Mouse (Mus musculus): ENCODE results near the gene Tsnax.

The Tsnax gene

DNA sequence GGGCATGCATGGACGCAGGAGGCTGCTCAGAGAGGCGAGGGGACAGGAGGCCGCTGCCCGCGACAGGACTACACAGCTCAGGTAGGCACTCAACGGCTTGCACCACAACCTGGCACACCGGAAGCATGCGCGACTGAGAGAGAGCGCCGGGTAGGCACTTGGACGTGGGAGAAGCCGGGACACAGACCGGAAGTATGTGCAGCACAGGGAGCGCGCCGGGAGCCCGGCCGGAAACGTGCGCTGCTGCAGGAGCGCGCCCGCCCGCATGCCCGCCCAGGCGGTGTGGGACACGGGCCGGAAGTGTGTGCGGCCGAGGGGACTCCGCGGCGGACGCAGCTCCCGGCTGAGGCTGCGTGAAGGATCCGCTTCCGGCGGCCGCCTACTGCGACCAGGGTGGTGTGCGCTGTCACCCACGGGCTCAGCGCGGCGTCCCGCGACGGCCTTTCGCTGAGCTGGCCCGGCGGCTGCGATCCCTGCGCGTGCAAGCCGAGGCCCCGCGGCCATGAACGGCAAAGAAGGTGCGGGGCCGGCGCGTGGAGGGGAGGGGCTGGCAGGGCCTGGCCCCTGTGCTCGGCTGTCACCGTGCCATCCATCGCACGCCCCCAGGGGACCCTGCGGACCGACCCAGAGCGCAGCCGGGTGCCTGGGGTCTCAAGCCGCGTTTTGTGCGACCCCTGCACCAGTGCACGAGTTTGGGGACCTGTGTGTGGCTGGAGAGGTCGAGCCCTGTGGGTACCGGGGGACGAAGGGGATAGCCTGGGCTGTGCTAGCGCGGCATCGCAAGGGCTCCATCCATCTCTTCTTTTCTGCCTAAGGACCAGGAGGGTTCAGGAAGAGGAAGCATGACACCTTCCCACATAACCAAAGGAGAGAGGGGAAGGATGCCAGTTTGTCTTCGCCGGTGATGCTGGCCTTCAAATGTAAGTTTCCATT lies at the start of gene Tsnax:
TSS of gene Tsnax (plus strand) at position 303 of the 933 bp plus-strand sequence.
- peak; percentile 92 for DNase-seq (ENCODE audit: low spot score)

DNA sequence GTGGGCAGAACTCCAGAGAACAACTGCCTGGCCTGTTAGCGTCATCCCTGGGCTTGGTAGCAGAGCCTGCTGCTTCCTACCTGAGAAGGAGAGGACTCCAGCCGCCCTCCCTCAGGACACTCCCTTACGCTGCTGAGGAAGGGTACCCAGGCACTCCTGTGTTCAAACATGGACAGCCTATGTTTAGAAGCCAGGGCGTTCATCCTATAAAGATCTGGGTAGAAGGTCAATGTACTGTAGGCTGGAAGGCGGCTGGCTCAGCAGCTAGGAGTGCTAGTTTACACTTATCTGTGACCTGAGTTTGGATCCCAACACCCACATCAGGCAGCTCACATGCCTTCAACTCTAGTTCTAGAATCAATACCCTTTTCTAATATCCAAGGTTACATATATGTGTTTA lies 49.6 kb upstream of the Tsnax start:
- no peak for DNase-seq (ENCODE audit: low spot score)

DNA sequence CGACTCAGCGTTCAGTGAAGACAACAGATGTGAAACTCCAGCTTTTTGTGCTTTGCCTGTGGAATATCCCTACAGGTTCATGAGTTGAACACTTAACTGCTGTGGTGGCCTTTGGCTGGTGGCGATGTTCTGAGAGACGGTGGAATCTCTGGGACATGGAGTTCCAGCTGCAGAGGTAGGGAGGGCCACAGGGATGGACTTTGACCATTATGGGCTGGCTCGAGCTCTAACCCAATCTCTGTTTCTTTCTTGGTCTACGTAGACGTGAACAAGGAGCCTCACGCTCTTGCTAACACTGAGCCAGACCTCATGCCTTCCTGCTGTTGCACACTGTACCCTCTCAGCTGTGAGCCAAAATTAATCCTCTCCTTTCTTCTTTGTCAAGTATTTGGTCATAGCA lies 47.8 kb upstream of the Tsnax start:
- DNase-seq (ENCODE audit: low spot score) = no peak

DNA sequence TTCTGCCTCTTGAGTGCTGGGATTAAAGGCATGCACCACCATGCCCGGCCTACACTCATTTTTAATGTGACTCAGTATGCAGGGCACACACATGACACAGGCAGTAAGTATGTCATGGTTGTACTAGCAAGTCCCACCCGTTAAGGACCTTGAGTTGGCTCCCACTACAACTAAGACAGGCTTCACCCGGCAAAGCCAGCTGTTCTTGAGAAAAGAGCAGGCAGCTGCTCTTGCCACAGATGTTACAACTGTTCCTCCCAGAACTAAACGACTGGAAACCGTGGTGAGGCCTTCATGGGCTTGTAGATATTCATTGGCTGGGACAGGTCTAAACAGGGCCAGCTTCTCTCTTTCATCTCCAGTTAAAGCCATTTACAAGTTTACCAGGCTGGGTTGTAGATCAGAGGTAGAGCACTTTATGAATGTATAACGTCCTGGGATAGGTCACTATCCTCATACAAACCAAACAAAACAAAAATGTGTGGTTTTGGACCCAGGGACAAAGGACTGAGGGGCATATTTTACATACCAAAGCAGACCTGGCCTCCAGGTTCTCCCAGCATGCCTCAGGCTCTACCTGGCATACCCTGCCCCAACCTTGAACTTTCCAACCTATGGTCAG lies 42.4 kb upstream of the Tsnax start:
- no peak for DNase-seq (ENCODE audit: low spot score)

DNA sequence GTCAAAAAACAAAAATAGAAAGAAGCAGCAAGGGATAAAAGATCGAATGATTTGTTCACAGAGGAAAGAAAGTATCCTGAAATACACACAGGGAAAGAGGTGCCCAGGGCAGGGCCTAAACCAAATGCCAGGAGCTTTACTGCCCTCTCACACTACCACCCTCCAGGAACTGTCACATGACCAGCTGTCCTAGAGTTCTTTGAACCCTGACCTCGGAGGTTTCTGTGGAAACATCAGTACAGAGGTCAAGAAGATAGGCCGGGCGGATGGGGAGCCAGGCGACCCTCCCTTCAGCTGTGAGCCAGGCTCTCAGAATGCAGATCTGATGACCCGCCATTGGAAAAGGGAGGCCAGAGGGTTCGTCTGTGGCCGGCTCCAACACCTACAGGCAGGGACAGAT lies 39.6 kb upstream of the Tsnax start:
- DNase-seq (ENCODE audit: low spot score) = no peak

DNA sequence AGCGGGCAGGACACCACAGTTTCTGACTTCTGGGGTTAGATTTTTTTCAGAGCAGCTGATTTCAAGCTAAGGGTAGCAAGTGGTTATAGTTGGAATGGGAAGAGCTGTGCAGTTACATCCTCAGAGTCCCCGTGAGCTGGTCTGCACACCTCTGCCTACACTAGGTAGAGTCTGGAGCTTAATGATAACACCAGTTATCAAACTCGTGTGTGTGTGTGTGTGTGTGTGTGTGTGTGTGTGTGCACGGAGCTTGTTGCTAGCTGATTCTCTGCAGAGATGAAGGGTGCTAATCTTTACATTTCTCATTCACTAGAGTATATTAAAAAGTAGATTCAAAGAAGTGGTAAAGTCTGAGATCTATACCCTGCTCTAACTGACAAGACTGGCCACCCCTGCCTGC lies 38.5 kb upstream of the Tsnax start:
- no peak for DNase-seq (ENCODE audit: low spot score)

DNA sequence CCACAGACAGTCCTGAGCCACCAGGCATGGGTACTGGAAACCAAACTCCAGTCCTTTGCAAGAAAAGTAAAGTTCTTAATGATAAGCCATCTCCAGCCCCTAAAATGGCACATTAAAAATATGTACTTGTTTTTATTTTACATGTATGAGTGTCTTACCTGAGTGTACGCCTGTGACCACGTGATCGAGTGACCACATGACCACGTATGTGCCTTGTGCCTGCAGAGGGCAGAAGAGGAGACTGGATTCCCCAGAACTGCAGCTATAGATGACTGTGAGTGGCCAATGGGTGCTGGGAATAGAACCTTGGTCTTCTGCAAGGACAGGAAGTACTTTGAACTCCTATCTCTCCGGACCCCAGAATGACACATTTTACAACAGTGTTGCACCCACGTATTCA lies 36.6 kb upstream of the Tsnax start:
- DNase-seq (ENCODE audit: low spot score) = no peak

DNA sequence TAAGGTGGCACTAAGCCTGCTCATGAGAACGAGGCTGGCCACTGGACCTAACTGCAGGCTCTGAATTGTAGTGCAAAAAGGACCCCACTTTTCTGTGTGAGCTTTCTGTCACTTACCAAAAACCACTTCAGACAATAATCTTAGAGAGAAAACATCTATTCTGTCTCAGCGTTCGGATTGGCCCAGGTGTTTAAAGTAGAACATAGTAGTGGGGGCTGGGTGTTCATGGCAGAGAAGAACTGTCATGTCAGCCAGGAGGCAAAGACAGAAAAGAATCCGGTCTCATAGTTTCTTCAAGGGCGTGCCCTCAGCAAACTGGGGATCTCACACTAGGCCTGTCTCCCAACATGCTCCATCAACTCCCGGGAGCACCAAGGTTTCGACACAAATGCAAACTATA lies 34.8 kb upstream of the Tsnax start:
- DNase-seq (ENCODE audit: low spot score) = no peak

DNA sequence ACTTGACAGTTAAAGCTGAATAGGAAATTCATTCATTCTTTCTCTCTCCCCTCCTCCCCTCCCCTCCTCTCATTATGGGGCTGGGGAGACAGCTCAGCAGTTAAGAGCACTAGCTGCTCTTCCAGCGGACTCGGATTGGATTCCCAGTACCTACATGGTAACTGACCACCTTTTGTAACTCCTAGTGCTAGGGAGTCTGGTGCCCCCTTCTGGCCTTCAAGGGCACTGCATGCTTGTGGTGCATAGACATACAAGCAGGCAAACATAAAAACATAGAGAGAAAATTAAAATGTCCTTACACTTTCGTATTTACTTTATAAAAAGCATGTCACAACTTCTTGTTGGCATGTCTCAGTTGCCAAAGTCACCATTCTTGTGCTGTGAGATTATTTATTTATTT lies 32.8 kb upstream of the Tsnax start:
- no peak for DNase-seq (ENCODE audit: low spot score)

DNA sequence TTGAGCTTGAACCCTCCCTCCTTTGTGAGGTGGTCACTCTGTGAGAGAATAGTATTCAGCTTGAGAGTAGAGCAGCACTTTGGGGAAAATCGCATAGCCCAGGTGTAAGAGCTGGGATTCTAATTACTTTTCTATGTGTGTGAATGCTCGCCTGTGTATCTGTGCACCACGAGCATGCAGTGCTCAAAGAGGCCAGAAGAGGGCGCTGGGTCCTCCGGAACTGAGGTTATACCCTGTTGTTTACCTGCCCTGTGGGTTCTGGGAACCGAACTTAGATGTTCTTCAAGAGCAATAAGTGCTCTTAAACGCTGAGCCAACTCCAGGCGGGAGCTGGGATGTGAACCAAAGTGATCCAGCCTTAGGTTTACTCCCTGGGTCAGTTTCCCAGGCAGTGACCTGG lies 32.0 kb upstream of the Tsnax start:
- no peak for DNase-seq (ENCODE audit: low spot score)

DNA sequence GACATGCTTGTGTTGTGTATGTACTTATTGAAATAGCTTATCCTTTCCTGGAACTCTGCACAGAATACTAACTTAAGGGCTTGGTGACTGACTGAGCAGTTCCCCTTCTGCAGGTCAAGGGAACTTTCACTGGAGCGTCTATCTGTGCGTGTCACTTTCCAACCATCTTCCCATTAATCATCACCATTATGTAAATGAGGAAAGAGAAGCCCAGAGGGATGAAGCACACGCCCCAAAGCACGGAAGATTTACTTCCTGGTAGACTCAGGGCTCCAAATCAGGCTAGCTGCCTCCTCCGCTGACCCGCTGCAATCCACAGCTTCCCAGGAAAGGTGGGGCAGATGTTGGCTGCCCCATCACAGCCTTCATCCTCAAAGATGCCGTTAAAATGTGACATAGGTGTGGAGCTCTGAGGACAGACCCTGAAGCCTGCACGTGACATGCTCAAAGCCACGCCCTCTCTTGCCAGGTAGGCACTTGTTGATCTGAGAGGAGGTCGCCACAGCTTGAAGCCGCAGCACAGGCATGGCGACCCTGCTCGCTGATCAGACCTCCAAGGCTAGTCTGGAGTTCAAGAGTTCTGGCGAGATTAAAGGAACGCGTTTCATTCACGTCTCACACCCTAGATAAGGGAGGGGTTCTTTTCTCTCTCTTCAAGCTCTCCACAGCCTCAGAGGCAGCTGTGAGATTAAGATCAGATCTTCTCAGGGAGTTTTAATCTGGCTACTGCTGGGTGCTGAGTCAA lies 21.7 kb upstream of the Tsnax start:
- DNase-seq (ENCODE audit: low spot score) = no peak

DNA sequence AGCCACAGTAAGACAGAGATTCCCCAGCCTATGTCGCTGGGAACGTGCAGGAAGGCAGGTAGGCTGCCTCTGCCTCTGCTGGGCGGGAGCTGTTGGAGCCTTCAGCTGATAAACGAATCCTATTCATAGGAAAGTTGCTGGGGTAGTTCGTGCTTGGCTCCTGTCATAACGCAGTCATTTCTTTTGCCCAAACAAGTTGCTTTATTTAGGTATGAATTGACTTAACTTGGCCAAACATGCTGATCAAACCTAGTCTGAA lies 21.2 kb upstream of the Tsnax start:
- no peak for DNase-seq (ENCODE audit: low spot score)

DNA sequence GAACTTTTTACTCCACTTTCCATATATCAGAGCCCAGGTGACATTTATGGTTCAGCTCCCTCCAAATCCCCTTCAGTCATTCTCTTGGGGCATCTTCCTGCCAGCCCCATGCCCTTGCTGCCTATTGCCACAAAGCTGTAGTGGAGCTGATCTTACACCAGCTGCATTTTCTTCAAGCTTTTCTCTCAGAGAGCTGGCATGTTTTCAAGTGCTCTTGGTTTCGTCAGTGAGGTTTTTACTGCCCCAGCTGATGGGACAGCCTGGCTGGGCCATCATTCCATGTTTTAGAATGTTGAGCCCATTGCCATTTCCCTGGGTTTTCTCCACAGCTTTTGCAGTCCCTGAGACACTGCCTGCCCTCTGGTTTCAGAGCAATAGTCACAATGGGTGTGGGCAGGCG lies 17.0 kb upstream of the Tsnax start:
- no peak for DNase-seq (ENCODE audit: low spot score)

DNA sequence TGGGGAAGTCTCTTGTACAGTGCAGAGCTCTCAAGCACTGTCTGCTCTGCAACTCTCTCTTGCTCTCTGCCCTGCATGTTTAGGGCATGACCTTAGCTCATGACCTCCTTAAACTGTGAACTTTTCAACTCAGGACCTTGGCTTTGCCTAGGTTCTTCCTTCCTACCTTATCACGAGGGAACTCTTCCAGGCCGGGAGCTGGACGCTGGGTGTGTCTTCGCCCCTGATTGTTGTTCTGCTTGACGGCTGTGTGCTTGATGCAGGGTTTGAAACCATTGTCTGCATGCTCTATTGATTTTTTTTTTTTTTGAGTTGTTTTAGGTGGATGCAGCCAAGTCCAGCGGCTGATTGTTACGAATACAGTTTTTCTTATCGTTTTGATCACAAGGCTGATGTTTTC lies 11.3 kb downstream of the Tsnax start:
- DNase-seq (ENCODE audit: low spot score) = no peak

DNA sequence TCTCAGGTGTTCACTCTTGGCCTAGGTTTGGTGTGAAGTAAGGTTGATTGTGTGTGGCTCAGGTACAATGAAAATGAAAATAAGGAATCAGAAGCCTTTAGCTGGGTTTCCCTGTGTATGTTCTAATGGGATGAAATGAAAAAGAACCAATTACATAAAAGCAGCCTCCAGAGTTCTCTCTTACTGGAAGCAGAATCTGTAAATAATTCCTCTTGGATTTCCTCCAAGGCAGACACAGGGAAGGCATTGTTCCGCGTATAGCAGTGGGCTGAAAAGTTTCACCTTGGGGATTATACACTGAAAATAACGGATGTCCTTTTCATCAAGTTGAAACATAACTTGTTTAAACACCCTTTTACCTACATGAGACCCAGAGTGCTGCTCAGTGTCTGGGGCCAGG lies 14.4 kb downstream of the Tsnax start:
- DNase-seq (ENCODE audit: low spot score) = no peak

DNA sequence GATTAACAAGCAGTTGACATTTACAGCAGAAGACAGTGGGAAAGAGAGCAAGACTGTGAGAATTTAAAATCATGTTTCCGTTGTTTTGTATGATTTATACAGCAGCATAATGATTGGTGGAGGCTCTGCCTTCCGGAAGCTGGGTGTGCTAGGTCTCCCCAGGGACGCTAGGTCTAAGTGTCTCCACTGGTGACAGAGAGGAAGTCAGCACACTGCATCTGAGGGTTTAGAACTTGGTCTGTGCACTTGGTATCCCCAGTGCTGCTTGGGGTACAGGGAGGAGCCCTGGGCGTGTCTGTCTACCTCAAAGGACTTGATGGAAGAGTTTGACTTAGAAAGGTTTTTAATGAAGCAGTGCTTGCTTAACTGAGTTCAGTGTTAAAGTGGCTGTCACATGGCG lies 16.0 kb downstream of the Tsnax start:
- no peak for DNase-seq (ENCODE audit: low spot score)

DNA sequence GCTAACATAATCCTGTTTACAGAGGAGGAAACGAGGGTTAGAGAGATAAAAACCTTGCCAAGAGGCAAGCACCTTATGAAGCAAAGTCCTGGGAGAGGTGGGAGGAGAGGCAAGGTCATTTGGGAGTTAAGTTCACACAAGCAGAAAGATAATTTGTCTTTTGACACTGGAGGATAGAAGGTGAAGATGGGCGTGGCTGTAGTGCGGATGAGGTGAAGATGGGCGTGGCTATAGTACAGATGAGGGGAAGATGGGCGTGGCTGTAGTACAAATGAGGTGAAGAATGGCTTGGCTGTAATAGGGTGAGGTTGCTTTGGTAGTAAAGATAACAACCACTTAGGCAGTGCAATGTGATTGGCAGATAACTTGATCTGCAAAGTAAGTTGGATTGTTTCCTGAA lies 18.5 kb downstream of the Tsnax start:
- DNase-seq (ENCODE audit: low spot score) = no peak

DNA sequence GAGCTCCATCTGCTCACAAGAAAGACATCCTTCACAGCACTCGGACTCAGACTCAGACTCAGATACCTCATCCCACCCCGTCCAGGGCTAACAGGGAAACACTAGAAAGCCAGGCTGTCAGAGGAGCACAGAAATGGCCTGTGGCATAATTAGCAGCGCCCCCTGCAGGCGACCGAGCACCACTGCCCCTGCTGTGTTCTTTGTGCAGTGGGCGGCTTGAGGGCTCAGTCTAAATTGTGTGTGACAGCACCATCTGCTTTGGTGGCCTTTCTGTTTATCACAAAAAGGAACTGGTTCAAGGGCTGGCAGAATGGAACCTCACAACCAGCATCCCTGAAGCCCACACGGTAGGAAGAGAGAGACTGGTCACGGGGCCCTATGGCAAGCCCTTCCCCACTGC lies 21.9 kb downstream of the Tsnax start:
- DNase-seq (ENCODE audit: low spot score) = peak; percentile 52

DNA sequence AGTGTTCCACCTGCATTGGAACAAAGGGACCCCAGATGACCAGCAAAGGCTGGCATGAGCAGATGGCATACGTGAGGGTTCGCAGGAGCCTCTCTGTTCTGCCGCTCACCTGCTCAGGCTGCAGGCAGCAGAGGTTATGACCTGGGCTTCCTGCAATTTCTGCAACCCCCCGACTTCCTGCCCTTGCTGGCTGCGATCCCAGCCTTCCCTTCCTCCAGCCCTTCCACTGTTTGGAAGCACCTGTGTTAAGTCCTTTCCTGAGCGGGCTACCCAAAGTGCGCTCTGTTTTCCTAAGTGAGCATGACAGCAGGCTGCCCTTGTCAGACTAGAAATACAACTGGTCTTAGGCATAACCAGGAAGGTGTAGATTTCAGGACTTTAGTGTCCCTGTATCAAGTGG lies 24.3 kb downstream of the Tsnax start:
- no peak for DNase-seq (ENCODE audit: low spot score)

DNA sequence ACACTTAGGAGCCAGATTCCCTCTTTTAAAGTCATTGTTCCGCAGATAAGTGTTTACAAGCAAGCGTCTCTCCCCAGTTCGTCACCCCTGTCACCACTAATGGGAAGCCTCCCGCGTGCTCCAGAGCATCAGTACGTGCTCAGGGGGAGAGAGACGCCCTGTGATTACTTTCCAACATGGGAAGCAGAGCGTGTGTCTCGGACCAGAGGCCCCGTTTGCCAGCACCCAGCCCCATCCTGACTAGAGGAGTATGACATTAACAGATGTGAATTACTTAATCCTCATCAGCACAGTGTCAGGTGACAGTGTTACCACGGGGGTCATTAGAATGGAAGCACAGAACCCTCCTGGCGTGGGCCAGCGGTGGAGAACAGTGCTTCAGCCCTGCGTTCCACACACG lies 25.9 kb downstream of the Tsnax start:
- no peak for DNase-seq (ENCODE audit: low spot score)

DNA sequence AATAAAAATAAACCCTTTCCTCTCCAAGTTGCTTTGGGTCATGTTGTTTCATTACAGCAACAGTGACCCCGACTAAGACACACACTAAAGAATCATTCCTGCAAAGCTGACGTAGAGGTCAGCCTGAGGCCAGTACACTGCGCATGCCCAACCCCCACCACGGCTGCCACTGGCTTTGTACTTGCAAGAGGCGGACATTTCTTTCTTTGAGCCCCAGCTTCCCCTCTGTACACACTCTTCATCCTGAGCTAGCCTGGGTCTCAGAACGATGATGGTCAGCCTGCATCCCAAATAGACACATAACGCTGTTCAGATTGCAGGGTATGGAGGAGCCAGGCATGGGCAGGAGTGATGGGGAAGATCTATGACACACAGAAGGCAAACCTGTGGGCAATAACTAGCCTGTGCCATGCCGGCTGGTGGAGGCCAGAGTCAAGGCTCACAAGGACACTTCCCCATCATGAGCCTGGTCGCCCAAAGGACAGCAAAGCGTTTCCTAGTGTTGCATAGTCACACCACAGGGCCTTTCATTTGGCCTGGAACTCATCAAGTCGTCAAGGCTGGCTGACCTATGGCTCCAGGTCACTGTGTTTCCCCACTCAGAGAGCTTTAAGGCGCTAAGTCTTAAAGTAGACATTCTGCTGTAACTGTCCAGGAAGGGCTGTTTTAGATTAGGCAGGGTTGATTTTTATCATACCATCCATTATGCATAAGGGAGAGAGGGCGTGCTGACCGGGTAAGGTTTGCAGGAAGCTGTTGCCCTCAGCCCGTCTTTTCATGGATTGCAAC lies 28.0 kb downstream of the Tsnax start:
- no peak for DNase-seq (ENCODE audit: low spot score)

DNA sequence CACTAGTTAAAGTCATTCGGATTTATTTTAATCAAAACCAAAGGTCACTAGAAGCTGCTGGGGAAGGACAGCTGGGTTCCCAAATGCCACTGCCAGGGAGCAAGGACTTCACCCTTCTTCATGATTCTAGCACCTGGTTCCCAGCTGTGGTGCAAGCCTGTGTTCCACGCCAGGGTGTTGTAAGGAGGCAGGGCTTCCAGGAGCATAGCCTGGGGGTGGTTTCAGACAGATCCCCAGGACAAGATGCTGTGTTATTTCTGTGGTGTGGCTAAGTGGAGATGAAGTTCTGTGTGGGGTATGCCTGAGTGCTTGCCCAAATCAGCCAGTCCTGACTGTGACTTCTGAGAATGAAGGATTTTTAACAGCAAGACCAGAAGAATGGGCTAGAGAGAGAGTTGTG lies 28.7 kb downstream of the Tsnax start:
- DNase-seq (ENCODE audit: low spot score) = no peak

DNA sequence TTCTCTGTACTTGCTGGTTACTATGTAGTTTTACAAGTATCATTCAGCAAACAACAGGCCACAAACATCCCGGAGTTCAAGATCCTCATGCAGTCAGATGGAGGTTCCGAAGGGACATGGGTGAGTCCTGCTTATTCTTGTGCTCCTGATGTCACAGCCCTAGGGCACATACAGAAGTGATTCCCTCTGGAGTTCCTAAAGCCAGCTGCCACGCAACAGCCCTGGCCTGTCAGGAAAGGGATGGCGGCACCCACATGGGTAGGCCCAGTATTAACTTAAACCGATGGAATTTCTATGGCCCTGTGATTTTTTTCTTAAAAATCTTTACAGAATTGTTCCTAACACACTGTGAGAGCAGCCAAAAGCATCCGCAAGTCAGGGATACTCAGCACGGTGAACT lies 30.6 kb downstream of the Tsnax start:
- DNase-seq (ENCODE audit: low spot score) = no peak

Measured in lung, postnatal 25 days (tissue).